Mouse (Mus musculus) brain, embryonic 18.5 days (tissue): ENCODE data around the gene Dhx32.
"Not testable (repeated sequence)": the region's sequence is repeated elsewhere in the genome, so short reads cannot be mapped to it uniquely, and the experiment has no call there.

Source experiments
- DNase-seq: peaks from one replicate; pipeline ENCODE4 v3.0.0-alpha.2; 2012; ENCODE audit warnings: low read depth, low spot score

The Dhx32 gene

GRCm38 (mm10) chr7:133729351-133729750 lies 53.2 kb downstream of the Dhx32 start:
- no peak for DNase-seq

GRCm38 (mm10) chr7:133727027-133727426 lies 55.5 kb downstream of the Dhx32 start:
- DNase-seq = no peak

GRCm38 (mm10) chr7:133725571-133725970 lies 57.0 kb downstream of the Dhx32 start:
- DNase-seq = no peak

DNA sequence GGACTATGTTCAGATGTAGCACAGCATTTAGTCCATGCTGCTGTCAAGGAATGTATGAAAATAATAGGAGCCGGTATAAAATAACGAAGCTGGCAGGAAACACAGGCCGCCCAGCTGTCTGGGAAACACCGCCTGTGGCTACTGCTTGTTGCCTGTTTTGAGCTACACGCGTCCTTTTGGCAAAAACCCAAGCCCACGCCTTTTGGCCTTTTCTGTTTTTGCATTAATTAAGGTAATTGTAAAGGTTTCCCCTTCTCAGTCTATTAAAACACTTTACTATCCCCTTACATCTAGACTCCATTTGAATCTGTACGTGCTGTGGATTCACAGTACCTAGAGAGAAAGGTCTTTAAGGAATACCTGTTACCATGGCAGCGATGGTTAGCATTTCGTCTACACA lies 57.7 kb downstream of the Dhx32 start:
- no peak for DNase-seq

DNA sequence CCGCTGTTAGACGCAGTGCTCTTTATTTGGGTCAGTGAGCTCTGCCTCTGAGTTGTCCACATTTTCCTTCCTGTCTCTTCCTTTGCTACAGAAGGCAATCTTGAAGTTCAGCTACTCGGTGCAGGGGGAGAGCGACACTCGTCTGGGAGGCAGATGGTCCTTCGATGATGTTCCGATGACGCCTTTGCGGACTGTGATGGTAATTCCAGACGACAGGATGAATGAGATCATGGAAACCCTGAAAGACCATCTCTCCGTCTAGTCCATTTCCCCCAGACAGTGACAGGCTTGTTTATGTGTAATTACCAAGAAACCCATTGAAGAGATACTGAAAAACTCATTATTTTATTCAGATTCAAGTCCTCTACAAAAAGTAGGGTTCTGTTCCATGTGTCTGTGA lies 61.9 kb downstream of the Dhx32 start:
- DNase-seq = no peak

DNA sequence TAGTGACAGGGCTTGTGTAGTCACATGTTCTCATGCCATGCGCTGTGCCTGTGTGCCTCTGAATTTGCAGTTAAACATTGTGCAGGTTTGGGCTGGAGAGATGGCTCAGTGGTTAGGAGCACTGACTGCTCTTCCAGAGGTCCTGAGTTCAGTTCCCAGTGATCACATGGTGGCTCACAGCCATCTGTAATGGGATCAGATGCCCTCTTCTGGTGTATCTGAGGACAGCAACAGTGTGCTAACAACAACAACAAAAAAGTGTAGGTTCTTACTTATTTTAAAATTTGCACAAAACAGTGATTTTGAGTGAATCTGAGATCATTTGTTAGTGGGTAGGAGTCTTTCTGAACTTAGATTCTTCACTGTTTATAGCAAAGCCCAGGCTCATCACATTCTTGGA lies 63.9 kb downstream of the Dhx32 start:
- no peak for DNase-seq

DNA sequence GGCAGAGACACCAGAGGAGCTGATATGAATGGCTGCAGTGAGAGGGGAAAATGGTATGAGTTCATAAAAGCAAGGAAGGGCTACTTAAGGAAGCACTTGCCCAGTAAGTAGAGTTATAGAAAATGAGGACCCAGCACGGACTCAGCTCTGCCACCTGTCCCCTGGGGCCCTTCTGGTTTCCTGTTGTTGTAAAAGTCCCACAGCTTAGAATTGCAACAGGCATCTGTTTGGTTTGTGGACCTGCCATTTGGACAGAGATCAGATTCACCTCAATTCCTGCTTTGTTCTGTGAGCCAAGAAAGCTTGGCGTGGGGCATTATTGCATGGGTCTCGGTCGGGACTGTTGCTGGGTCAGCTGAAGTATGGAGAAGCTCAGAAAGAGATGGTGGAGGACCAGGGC lies 67.1 kb downstream of the Dhx32 start:
- no peak for DNase-seq

DNA sequence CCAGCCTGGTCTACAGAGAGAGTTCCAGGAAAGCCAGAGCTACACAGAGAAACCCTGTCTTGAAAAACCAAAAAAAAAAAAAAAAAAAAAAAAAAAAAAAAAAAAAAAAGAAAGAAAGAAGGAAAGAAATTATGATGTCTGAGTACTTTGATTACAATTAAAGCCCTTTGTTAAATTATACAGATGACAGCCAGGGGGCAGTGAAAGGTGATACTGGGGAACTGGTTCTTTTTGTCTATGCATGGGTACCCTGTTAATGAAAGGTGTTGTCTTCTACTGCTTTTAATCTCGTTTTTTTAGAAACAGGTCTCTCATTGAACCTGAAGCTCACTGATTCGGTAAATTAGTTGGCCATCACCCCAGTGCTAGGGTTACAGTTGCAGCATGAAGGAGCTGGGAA lies 75.2 kb downstream of the Dhx32 start:
- no peak for DNase-seq

GRCm38 (mm10) chr7:133703906-133704305 lies 78.6 kb downstream of the Dhx32 start:
- DNase-seq = no peak

GRCm38 (mm10) chr7:133702333-133702732 lies 80.2 kb downstream of the Dhx32 start:
- DNase-seq = no peak

GRCm38 (mm10) chr7:133701366-133701765 lies 81.2 kb downstream of the Dhx32 start:
- DNase-seq = no peak

GRCm38 (mm10) chr7:133699885-133700284 lies 82.6 kb downstream of the Dhx32 start:
- no peak for DNase-seq

- no peak for DNase-seq
These were observed 84.4 kb downstream of the Dhx32 start for GRCm38 (mm10) chr7:133698021-133698709.

DNA sequence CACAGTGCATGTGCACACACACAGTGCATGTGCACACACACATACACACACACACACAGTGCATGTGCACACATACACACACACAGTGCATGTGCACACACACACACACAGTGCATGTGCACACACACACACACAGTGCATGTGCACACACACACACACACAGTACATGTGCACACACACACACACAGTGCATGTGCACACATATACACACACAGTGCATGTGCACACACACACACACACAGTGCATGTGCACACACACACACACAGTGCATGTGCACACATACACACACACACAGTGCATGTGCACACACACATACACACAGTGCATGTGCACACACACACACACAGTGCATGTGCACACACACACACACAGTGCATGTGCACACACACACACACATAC lies 96.9 kb downstream of the Dhx32 start:
- DNase-seq = not testable (repeated sequence)

- no peak for DNase-seq
These were observed 97.8 kb downstream of the Dhx32 start for GRCm38 (mm10) chr7:133684701-133685100.

DNA sequence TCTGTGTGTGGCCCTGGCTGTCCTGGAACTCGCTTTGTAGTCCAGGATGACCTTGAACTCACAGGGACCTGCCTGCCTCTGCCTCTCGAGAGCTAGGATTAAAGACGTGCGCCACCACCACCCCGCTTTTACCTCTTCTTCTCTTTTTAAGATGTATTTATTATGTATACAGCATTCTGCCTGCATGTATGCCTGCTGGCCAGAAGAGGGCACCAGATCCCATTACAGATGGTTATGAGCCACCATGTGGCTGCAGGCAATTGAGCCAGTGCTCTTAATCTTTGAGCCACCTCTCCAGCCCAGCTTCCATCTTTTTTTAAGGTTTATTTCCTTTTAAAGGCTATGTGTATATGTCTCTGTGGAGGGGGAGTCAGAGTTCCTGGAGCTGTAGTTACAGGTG lies 98.4 kb downstream of the Dhx32 start:
- no peak for DNase-seq

GRCm38 (mm10) chr7:133683626-133684025 lies 98.9 kb downstream of the Dhx32 start:
- no peak for DNase-seq

DNA sequence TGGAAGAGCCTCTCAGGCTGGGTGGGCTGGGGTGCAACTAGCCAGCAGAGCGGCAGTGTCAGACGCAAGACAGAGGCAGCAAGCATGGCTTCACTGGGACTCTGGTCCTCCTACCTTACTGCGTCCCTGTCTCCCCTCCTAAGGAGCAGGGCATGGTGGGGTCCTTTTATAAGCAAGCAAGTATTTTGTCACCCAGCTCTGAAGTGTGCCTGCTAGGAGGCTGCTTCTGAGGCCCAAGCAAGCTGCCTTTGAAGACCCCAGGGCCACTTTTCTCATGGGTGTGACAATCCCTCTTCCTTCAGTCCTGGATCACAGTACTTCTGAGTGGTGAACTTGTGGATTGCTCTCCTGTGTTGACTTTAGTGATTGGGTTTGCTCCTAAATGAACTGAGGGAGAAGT lies 102.6 kb downstream of the Dhx32 start, which contains the start of gene Mmp21:
Gene Mmp21, minus strand, starts transcription at position 101 of the 400 bp plus-strand sequence.
- no peak for DNase-seq

DNA sequence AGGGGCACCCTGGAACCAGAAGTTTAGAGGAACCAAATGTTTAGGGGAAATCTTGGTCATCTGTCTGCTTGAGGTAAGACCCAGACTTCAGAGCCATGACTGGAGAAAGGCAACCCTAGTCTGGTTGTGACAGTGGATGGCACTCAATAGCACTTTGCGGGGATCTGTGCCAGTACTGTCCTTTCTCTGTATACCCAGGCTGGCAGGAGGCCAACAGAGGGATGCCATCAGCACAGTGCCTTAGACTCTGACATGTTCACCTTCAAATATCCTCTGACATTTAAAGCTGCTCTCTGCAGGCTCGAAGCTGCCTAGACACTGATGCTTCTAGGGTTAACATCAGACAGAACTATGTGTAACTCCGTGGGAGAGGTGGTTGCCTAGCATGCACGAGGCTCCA lies 103.1 kb downstream of the Dhx32 start:
- no peak for DNase-seq

DNA sequence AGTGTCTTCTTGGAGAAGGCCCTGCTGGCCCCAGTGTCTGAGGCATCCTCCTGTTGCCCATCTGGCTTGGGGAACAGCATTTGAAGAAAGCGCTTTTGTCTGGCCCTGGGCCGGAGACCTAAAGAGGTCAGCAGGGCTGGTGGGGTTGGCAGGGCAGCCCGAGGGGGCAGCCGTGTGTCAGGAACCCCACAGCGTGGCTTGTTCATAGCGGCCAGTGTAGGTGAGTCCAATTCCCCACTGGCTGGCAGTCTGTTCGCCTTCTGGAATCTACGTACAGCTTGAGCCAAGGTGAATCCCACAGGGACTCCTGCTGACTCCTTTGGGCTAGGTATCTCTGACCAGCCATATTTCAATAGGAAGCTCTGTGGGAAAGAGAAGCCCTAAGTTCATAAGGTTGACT lies 103.8 kb downstream of the Dhx32 start:
- no peak for DNase-seq

DNA sequence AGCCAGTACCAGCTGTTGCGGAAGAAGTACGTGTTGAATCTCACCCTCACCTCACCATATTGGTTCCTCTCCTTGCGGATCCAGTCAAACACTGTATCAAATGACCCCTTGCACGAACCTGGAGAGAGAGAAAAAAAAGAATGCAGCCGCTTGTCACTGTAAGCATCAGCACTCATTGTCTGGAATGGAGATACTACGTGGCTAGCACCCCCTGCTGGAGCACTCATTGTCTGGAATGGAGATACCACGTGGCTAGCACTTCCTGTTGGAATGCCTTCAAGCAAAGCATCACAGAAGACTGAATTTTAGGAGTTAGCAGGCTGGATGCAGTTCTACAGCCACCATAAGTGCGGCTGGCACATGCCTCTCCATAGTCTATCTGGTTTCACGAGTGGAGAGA lies 106.5 kb downstream of the Dhx32 start:
- no peak for DNase-seq
